Mouse (Mus musculus): Measurements from ENCODE around the gene Xirp2. TPM values are rescaled to one million over a fixed set of nuclear protein-coding genes. Genes with fewer than 3 reads are reported as not detected.
A peak's percentile ranks its signal among the peaks of the same experiment; 100 is the strongest.
"Not testable (repeated sequence)": the region's sequence is repeated elsewhere in the genome, so short reads cannot be mapped to it uniquely, and the experiment has no call there.

Xirp2 gene
- polyA plus RNA-seq (2011; ENCODE audit: insufficient read length, low read depth, missing spikeins), result not detected in 2 replicates

DNA sequence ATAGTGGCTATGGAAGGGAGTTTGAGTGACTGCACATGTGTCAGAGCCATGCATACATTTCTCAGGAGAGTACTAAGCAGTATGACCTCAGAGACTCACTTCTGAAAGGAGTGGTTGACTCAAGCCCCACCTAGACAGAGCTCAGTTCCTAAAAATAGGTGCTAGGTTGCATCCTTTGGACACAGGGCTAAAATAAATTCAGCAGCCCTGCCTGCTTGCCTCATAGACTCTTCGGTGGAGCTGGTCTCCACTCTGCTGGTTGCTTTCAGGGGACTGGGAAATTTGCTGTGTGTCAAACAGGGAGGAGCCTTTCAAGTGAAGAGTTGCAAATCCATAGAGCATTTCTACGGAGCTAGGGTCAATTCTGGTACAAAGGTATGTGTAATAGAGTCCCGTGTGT is at the start of gene Xirp2:
TSS of gene Xirp2 (plus strand) at position 223 of the 400 bp plus-strand sequence.
- Histone ChIP-seq H3K4me1 (ENCODE audit: control insufficient read depth, insufficient read depth, low read length) (0 out of 2 replicates have a peak, but pooled peaks cover 2% of the 10 kb centered on the region), H3K27ac (ENCODE audit: insufficient read depth, low read length) (no peak within 1 kb of the TSS), H3K4me3 (ENCODE audit: insufficient read depth, low read length) (no peak within 1 kb of the TSS)
- TF ChIP-seq CTCF (IDR thresholded peaks at IDR 0.05; ENCODE audit: borderline replicate concordance, insufficient read depth, low read length), result no peak
- no peak for TF ChIP-seq POLR2A (IDR thresholded peaks at IDR 0.05; ENCODE audit: low read depth, low read length)

DNA sequence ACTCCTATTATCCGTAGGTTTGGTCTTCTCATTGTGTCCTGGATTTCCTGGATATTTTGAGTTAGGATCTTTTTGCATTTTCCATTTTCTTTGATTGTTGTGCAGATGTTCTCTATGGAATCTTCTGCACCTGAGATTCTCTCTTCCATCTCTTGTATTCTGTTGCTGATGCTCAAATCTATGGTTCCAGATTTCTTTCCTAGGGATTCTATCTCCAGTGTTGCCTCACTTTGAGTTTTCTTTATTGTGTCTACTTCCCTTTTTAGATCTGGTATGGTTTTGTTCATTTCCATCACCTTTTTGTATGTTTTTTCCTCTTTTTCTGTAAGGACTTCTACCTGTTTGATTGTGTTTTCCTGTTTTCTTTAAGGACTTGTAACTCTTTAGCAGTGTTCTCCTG is 32.4 kb upstream of the Xirp2 start, which contains the start of gene Gm21830:
TSS of gene Gm21830 (plus strand) at position 301 of the 400 bp plus-strand sequence.
- not testable (repeated sequence) for H3K27ac ChIP-seq (ENCODE audit: insufficient read depth, low read length); H3K4me3 ChIP-seq (ENCODE audit: insufficient read depth, low read length); H3K4me1 ChIP-seq (ENCODE audit: control insufficient read depth, insufficient read depth, low read length)

- H3K27ac ChIP-seq (ENCODE audit: insufficient read depth, low read length), result no peak overlapping the region
- TF ChIP-seq POLR2A (IDR thresholded peaks at IDR 0.05; ENCODE audit: low read depth, low read length) (no peak), CTCF (IDR thresholded peaks at IDR 0.05; ENCODE audit: borderline replicate concordance, insufficient read depth, low read length) (no peak)
- no peak overlapping the region for H3K4me3 ChIP-seq (ENCODE audit: insufficient read depth, low read length)
- H3K4me1 ChIP-seq (ENCODE audit: control insufficient read depth, insufficient read depth, low read length), result no peaks in the 10 kb centered on the region
These were observed 24.9 kb upstream of the Xirp2 start for GRCm38 (mm10) chr2:67420853-67421252.

DNA sequence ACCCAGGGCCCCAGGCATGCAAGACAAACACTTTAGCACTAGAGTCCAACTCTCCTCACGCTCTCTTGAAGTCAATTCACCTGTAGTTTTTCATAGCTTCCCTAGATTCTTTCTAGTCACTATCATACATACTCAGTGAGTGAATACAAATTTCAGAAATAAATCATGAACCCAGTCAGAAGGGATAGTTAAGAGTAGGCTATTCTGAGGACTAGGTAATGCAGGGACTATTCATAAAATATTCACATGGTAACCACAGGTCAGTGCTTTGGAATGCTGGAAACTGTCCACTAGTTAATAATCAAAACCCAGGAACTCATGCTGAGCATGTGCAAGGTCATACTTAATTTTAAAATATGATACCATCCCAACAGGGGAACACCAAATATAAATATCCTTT is 23.0 kb upstream of the Xirp2 start:
- Histone ChIP-seq H3K27ac (ENCODE audit: insufficient read depth, low read length) (peak overlapping the region; percentile 65; the same call in 1 of the 2 replicates), H3K4me1 (ENCODE audit: control insufficient read depth, insufficient read depth, low read length) (no peaks in the 10 kb centered on the region), H3K4me3 (ENCODE audit: insufficient read depth, low read length) (no peak overlapping the region)
- no peak for TF ChIP-seq POLR2A (IDR thresholded peaks at IDR 0.05; ENCODE audit: low read depth, low read length)
- TF ChIP-seq CTCF (IDR thresholded peaks at IDR 0.05; ENCODE audit: borderline replicate concordance, insufficient read depth, low read length), result no peak

GRCm38 (mm10) chr2:67433081-67433480 is 12.7 kb upstream of the Xirp2 start, which contains the start of gene Gm26727:
TSS of gene Gm26727 (minus strand) at chr2:67433181.
- Histone ChIP-seq H3K4me3 (ENCODE audit: insufficient read depth, low read length) (no peak within 1 kb of the TSS), H3K4me1 (ENCODE audit: control insufficient read depth, insufficient read depth, low read length) (no peaks in the 10 kb centered on the region), H3K27ac (ENCODE audit: insufficient read depth, low read length) (no peak within 1 kb of the TSS)
- TF ChIP-seq POLR2A (IDR thresholded peaks at IDR 0.05; ENCODE audit: low read depth, low read length) (no peak), CTCF (IDR thresholded peaks at IDR 0.05; ENCODE audit: borderline replicate concordance, insufficient read depth, low read length) (no peak)

DNA sequence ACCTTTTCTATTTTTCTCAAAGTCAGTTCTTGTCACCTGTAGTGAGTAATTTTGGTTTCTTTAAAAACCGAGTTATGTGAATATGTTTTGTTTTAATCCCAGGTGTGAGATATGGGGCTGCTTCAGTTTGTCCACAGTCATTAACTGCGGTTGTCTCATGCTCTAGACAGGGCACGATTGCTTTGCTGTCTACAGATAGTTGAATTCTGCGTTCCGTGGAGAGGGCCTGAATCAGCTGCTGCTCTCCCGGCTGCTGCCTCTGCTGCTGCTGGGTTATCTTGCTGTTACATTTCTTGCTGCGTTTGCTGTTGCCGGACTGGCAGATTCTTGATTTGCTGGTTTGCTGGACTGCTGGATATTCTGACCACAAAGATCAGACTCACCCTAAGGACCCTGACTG is 7.5 kb upstream of the Xirp2 start:
- no peak for TF ChIP-seq POLR2A (IDR thresholded peaks at IDR 0.05; ENCODE audit: low read depth, low read length)
- TF ChIP-seq CTCF (IDR thresholded peaks at IDR 0.05; ENCODE audit: borderline replicate concordance, insufficient read depth, low read length), result no peak
- H3K4me1 ChIP-seq (ENCODE audit: control insufficient read depth, insufficient read depth, low read length), result no peaks in the 10 kb centered on the region
- no peak overlapping the region for H3K4me3 ChIP-seq (ENCODE audit: insufficient read depth, low read length)
- no peak overlapping the region for H3K27ac ChIP-seq (ENCODE audit: insufficient read depth, low read length)

DNA sequence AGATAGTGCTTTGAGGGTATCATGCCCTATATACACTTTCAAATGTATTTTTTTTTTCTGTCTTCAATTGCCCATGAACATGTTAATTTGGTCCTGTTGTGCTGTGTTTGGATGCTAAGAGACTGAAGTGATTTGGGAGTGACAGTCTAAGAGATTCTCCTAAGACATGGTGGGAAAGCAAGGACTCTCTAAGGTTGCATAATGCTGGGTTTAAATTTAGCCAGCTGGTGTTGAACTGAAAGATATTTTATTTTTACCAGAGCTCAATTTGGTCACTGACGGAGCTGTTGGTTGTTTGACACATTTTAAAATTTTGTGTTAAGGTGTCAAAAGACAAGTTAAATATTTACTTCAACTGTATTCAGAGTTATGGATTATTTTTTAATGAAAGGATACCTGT is 970 bp downstream of the Xirp2 start:
- no peak overlapping the region for H3K27ac ChIP-seq (ENCODE audit: insufficient read depth, low read length)
- H3K4me1 ChIP-seq (ENCODE audit: control insufficient read depth, insufficient read depth, low read length), result 0 out of 2 replicates have a peak, but pooled peaks cover 2% of the 10 kb centered on the region
- H3K4me3 ChIP-seq (ENCODE audit: insufficient read depth, low read length), result no peak overlapping the region
- TF ChIP-seq POLR2A (IDR thresholded peaks at IDR 0.05; ENCODE audit: low read depth, low read length), result no peak
- TF ChIP-seq CTCF (IDR thresholded peaks at IDR 0.05; ENCODE audit: borderline replicate concordance, insufficient read depth, low read length), result no peak

GRCm38 (mm10) chr2:67447206-67447605 is 1.4 kb downstream of the Xirp2 start:
- Histone ChIP-seq H3K4me1 (ENCODE audit: control insufficient read depth, insufficient read depth, low read length) (0 out of 2 replicates have a peak, but pooled peaks cover 2% of the 10 kb centered on the region), H3K4me3 (ENCODE audit: insufficient read depth, low read length) (no peak overlapping the region), H3K27ac (ENCODE audit: insufficient read depth, low read length) (no peak overlapping the region)
- TF ChIP-seq POLR2A (IDR thresholded peaks at IDR 0.05; ENCODE audit: low read depth, low read length) (no peak), CTCF (IDR thresholded peaks at IDR 0.05; ENCODE audit: borderline replicate concordance, insufficient read depth, low read length) (no peak)

GRCm38 (mm10) chr2:67460857-67461256 is 15.1 kb downstream of the Xirp2 start:
- TF ChIP-seq CTCF (IDR thresholded peaks at IDR 0.05; ENCODE audit: borderline replicate concordance, insufficient read depth, low read length), result no peak
- TF ChIP-seq POLR2A (IDR thresholded peaks at IDR 0.05; ENCODE audit: low read depth, low read length), result no peak
- Histone ChIP-seq H3K4me1 (ENCODE audit: control insufficient read depth, insufficient read depth, low read length) (no peaks in the 10 kb centered on the region), H3K27ac (ENCODE audit: insufficient read depth, low read length) (no peak overlapping the region), H3K4me3 (ENCODE audit: insufficient read depth, low read length) (no peak overlapping the region)

GRCm38 (mm10) chr2:67467036-67467435 is 21.2 kb downstream of the Xirp2 start:
- Histone ChIP-seq H3K4me1 (ENCODE audit: control insufficient read depth, insufficient read depth, low read length) (no peaks in the 10 kb centered on the region), H3K4me3 (ENCODE audit: insufficient read depth, low read length) (no peak overlapping the region), H3K27ac (ENCODE audit: insufficient read depth, low read length) (no peak overlapping the region)
- TF ChIP-seq POLR2A (IDR thresholded peaks at IDR 0.05; ENCODE audit: low read depth, low read length), result no peak
- no peak for TF ChIP-seq CTCF (IDR thresholded peaks at IDR 0.05; ENCODE audit: borderline replicate concordance, insufficient read depth, low read length)

DNA sequence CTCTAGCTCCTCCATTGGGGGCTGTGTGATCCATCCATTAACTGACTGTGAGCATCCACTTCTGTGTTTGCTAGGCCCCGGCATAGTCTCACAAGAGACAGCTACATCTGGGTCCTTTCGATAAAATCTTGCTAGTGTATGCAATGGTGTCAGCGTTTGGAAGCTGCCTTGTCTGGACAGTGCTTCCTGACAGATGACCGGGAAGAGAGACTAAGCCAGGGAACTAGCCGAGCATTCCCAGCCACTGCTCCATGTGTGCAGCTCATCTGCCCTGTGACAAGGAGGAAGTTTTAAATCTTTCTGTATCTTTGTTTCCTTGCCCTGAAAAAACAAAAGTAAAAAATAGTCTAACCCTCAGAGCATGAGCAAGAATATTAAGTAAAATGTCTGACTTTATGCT is 24.2 kb downstream of the Xirp2 start:
- not testable (repeated sequence) for H3K27ac ChIP-seq (ENCODE audit: insufficient read depth, low read length); H3K4me1 ChIP-seq (ENCODE audit: control insufficient read depth, insufficient read depth, low read length); H3K4me3 ChIP-seq (ENCODE audit: insufficient read depth, low read length)

Measured in embryonic fibroblast, embryonic 13.5 days (primary cell).